Mouse (Mus musculus) olfactory bulb, adult 2 months (tissue): Measurements from ENCODE around the gene Dhx38.

Source experiments
- CTCF ChIP-seq: fragments of 200-500 bp; IDR thresholded peaks from 2 replicates; pipeline ENCODE4 v1.5.1; 2012; ENCODE audit warnings: low read depth, mild to moderate bottlenecking, low read length, moderate library complexity; ENCODE audit not compliant: insufficient read depth
- POLR2A ChIP-seq: fragments of 200-500 bp; IDR thresholded peaks from 2 replicates; pipeline ENCODE4 v1.6.1; 2012; ENCODE audit warnings: mild to moderate bottlenecking, low read depth, low read length, moderate library complexity; ENCODE audit not compliant: insufficient read depth

DNA sequence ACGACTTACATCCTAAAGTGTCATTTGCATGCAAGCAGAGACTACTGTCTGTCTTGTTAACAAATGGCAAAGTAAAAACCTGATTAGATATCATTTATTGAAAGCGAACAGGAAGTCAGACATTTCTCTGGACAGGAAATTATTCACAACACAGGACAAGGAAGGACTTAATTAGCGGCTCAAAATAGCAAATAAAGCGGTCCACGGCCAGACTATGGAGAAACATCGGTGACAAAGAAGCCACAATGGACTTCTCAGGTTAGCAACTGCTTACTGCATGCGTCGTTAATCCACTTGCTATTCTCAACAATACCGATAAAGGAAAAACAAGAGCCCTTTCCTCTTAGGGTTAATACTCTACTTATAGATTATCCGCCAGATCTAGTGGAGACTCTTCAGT lies 895 bp downstream of the Dhx38 start:
- no peak for TF ChIP-seq CTCF
- TF ChIP-seq POLR2A, result no peak
